In genomic region chr16:22126936-22127335, GRCm38 (mm10) we compare ENCODE assay signal across 24 mouse cellular contexts.
"Had no signal": no experiment of that assay in that cellular context is flagged by ENCODE, and none has a peak within 500 bp of the region (broad histone marks: within the 10 kb centered on the region; RNA-seq: fewer than 3 reads in every experiment).

No protein-coding gene starts in this region.

- DNase-seq: kidney, adult 2 months; kidney, postnatal 25 days; layer of hippocampus, adult 9-11 months; liver; lung, adult 18-20 months; lung, postnatal 10 days; lung, postnatal 36 days; right cerebral cortex, adult 18-20 months; right cerebral cortex, postnatal 14 days; right cerebral cortex, postnatal 4 days; thymus, adult 18-20 months; thymus, postnatal 36 days had no signal

- H3K4me2 ChIP-seq: limb, embryonic 13.5 days; liver, embryonic 12.5 days; liver, embryonic 15.5 days; lung, embryonic 15.5 days; midbrain, embryonic 13.5 days; stomach, embryonic 15.5 days had no signal

- H3K27ac ChIP-seq: kidney, postnatal 0 days; layer of hippocampus, adult 2 months; limb, embryonic 10.5 days; limb, embryonic 13.5 days; liver, embryonic 12.5 days; liver, embryonic 15.5 days; lung, embryonic 15.5 days; midbrain, embryonic 10.5 days; midbrain, embryonic 13.5 days; stomach, embryonic 15.5 days had no signal

- H3K9ac ChIP-seq: limb, embryonic 13.5 days; liver, embryonic 12.5 days; liver, embryonic 15.5 days; lung, embryonic 15.5 days; midbrain, embryonic 13.5 days; stomach, embryonic 15.5 days had no signal

- ATAC-seq: intestine, embryonic 16.5 days; liver, embryonic 12.5 days; midbrain, embryonic 13.5 days had no signal

- H3K36me3 ChIP-seq: liver, embryonic 12.5 days; liver, embryonic 15.5 days; lung, embryonic 15.5 days; midbrain, embryonic 13.5 days; stomach, embryonic 15.5 days had no signal

- H3K27me3 ChIP-seq: limb, embryonic 13.5 days; liver, embryonic 12.5 days; liver, embryonic 15.5 days; lung, embryonic 15.5 days; midbrain, embryonic 13.5 days; stomach, embryonic 15.5 days had no signal

- H3K9me3 ChIP-seq: limb, embryonic 10.5 days; limb, embryonic 13.5 days; liver, embryonic 12.5 days; liver, embryonic 15.5 days; lung, embryonic 15.5 days; midbrain, embryonic 13.5 days; stomach, embryonic 15.5 days had no signal

- H3K4me3 ChIP-seq: layer of hippocampus, adult 2 months; limb, embryonic 10.5 days; limb, embryonic 13.5 days; liver, embryonic 12.5 days; liver, embryonic 15.5 days; lung, embryonic 15.5 days; megakaryocyte, embryonic 14.5 days; midbrain, embryonic 10.5 days; midbrain, embryonic 13.5 days; stomach, embryonic 15.5 days had no signal

- H3K4me1 ChIP-seq: liver, embryonic 12.5 days; liver, embryonic 15.5 days; lung, embryonic 15.5 days; midbrain, embryonic 13.5 days had no signal
